Mouse (Mus musculus): ENCODE results near the gene Ccdc61. TPM values are rescaled to one million over a fixed set of nuclear protein-coding genes. Genes with fewer than 3 reads are reported as not detected.

Ccdc61 gene
- polyA plus RNA-seq, 1 experiment from 2014 or later: 20.6 TPM

DNA sequence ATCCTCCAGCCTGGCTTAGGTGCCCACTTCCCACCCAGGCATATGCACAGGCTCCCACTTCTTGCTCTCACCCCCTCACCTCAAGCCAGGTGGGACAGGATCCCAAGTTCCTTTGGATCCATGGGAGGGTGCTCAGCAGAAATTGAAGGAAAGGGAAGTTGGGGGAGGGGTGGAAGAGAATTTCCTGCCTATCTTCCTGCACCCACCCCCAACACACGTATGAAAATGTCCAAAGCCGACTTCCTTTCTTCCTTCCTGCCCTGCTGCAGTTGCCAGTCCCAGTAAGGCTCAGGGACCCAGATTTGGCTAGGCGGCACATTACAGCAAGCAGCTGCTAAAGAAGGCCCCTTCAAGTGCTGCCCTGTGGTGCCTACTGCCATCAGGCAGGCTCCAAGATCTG, 17.5 kb upstream of the Ccdc61 start:
- Histone ChIP-seq H3K36me3 (no peaks in the 10 kb centered on the region), H3K4me1 (replicated peaks) (peaks cover 11% of the 10 kb centered on the region), H3K27ac (peak overlapping the region; percentile 2), H3K4me3 (peak overlapping the region; percentile 60; the same call in 1 of the 2 replicates), H3K27me3 (peaks cover 53% of the 10 kb centered on the region), H3K4me2 (peak overlapping the region; percentile 95), H3K9ac (no peak overlapping the region), H3K9me3 (replicated peaks) (no peaks in the 10 kb centered on the region)
- ATAC-seq (replicated peaks; ENCODE audit: insufficient number of reproducible peaks, insufficient read depth, low FRiP score, low read depth): no peak
- 26% methylated on average over 3 of the region's 3 CpGs for WGBS

DNA sequence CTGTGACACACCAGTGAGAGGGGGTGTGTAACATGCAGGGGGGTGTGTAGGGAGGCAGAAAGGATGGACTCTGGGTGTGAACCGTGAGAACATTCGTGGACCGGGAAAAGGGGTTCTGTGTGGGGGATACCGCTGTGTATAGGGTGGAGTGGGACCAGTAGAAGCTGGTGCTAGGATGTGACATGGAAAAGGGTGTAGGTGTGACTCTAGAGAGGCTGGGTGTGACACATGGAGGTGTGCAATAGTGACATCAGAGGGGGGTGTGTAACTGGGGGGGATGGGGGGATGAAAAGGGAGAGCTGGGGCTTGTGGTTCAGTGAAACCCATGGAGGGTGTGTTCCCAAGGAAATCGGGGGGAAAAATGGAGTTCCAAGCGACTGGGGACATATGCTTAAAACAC, 16.7 kb upstream of the Ccdc61 start:
- Histone ChIP-seq H3K27ac (peak overlapping the region; percentile 2), H3K27me3 (peaks cover 57% of the 10 kb centered on the region)
- 45% methylated on average over 6 of the region's 6 CpGs for WGBS

DNA sequence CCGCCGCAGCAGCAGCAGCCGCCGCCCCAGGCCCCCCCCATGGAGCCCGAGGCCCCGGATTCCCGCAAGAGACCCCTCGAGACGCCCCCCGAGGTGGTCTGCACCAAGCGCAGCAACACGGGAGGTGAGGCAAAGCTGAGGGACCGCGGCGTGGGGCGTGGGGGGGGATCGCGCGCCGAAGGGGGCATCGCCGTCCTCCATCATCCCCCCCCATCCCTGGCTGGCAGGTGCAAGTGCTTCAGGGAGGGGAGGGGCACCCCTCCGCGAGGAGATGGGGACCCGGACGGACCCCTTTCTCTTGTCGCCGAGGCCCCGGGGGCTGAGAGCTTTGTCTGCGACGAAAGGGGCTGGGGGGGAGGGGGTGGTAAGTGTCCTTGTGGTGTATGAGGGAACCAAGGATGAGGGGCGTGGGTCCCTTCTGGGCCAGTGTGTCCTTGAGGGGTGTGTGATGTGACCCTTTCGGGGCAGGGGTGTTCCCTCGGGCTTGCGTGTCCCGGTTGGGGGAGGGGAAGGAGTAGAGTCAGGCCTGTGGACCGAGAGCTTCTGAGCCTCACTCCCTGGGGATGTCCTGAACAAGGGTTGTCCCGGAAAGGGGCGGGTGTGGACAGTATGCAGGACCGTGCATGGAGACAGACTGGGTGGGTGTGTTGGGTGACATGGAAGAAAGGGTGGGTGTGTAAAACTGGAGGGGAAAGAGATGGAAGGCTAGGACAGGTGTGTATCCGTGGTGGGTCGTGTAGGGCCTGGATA, 16.0 kb upstream of the Ccdc61 start:
- ATAC-seq (replicated peaks; ENCODE audit: insufficient number of reproducible peaks, insufficient read depth, low FRiP score, low read depth): 0 out of 2 replicates have a peak, but pooled peaks have one; percentile 19
- peak overlapping the region; percentile 54; the same call in 1 of the 2 replicates for H3K27ac ChIP-seq
- no peaks in the 10 kb centered on the region for H3K36me3 ChIP-seq
- H3K27me3 ChIP-seq: peaks cover 61% of the 10 kb centered on the region
- H3K9me3 ChIP-seq (replicated peaks): no peaks in the 10 kb centered on the region
- H3K4me1 ChIP-seq (replicated peaks): peaks cover 12% of the 10 kb centered on the region
- peak overlapping the region; percentile 68 for H3K9ac ChIP-seq
- peak overlapping the region; percentile 60 for H3K4me3 ChIP-seq
- WGBS: 4% methylated on average over 37 of the region's 42 CpGs
- peak overlapping the region; percentile 95 for H3K4me2 ChIP-seq

More for the DNA sequence above, 16.7 kb upstream of the Ccdc61 start:
- Histone ChIP-seq H3K4me2 (peak overlapping the region; percentile 95), H3K9ac (no peak overlapping the region), H3K4me1 (replicated peaks) (peaks cover 11% of the 10 kb centered on the region), H3K4me3 (peak overlapping the region; percentile 60), H3K36me3 (no peaks in the 10 kb centered on the region), H3K9me3 (replicated peaks) (no peaks in the 10 kb centered on the region)
- no peak for ATAC-seq (replicated peaks; ENCODE audit: insufficient number of reproducible peaks, insufficient read depth, low FRiP score, low read depth)

DNA sequence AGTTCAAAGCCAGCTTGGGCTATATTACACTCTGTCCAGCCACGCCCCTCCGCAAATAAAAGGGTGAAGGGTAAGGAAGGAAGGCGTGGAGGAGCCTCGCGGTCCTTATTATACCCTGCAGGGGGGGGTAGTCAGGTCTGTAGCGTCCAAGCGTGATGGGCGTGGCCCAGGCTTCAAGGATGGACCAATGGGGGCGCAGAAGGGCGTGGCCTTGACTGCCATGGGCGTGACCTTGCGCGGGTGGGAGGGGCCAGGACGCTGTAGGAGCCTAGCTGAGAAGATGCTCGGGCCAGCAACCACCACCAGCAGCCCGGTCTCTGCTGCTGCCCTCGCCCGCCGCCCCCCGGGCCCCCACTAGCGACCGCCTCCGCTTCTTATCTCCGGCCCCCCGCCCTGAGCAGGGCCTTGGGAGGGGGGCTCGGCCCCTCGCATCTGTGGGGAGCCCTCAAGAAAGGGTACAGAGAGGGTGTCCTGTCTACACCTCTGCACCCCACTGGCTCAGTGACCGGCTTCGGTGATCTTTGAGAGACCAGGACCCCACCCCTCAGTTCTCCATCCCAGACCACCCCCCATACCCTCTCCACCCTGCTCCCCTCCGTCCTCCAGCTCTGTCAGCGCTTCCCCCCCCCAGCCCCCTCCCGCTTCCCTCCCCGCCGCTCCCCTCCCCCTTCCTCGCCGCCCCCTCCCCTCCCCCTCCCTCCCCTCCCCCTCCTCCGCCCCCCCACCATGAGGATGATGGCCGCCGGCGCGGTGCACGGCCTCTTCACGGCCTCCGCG, 15.1 kb upstream of the Ccdc61 start, which contains the start of gene Nova2:
Nova2 (plus strand) TSS at position 727 of the 777 bp plus-strand sequence.
- Histone ChIP-seq H3K4me1 (replicated peaks) (peaks cover 15% of the 10 kb centered on the region), H3K9me3 (replicated peaks) (no peaks in the 10 kb centered on the region), H3K27me3 (peaks cover 67% of the 10 kb centered on the region), H3K9ac (peak within 1 kb of the TSS; percentile 68), H3K36me3 (no peaks in the 10 kb centered on the region), H3K27ac (peak within 1 kb of the TSS; percentile 54; the same call in 1 of the 2 replicates), H3K4me2 (peak within 1 kb of the TSS; percentile 95), H3K4me3 (peak within 1 kb of the TSS; percentile 60)
- under 1% methylated on average over 30 of the region's 45 CpGs for WGBS
- ATAC-seq (replicated peaks; ENCODE audit: insufficient number of reproducible peaks, insufficient read depth, low FRiP score, low read depth): peak; percentile 87

DNA sequence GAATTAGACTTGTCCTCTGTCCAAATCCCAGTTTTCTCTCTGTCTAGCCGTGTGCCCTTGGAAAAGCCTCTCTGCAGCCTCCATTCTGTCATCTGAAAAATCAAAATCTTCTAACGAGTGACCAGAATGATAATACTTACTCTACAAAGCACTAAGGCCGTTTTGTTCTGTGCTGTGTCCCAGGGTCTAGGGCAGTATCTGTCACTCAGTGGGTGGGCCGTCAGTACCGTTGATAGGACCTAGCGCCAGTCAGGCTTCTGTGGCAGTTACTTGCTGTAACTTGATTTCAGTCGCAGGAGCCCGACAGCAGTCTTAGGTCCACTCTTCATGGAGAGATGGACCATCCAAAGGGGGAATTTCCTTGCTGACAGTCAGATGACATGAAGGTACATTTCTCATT, 14.1 kb upstream of the Ccdc61 start:
- H3K27me3 ChIP-seq: peaks cover 63% of the 10 kb centered on the region
- H3K4me2 ChIP-seq: no peak overlapping the region
- no peak overlapping the region for H3K4me3 ChIP-seq
- H3K9me3 ChIP-seq (replicated peaks): no peaks in the 10 kb centered on the region
- 10% methylated on average over 8 of the region's 8 CpGs for WGBS
- no peaks in the 10 kb centered on the region for H3K36me3 ChIP-seq
- no peak overlapping the region for H3K27ac ChIP-seq
- H3K4me1 ChIP-seq (replicated peaks): peaks cover 15% of the 10 kb centered on the region
- no peak overlapping the region for H3K9ac ChIP-seq
- no peak for ATAC-seq (replicated peaks; ENCODE audit: insufficient number of reproducible peaks, insufficient read depth, low FRiP score, low read depth)

DNA sequence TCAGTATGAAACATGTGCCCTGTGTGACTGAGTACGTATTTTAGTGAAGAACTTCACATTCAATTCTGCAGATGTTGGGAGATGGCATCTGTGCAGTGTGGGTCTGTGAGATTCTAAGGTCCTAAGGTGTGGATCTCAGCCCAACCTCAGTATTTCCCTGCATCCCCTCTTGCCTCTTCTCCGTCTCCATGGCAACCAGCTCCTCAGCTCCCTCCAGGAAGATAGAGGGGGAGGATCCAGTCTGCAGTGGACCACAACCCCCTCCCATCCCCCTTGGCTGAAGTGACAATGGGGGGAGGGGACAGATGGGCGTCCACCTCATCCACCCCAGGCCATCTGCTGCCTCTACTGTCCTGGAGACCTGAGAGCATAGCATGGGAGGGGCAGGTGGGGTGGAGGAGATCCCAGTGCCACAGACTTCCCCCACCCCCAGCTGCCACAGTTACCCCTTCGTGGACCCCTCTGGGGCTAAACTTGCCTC, 13.5 kb upstream of the Ccdc61 start:
- H3K4me3 ChIP-seq: no peak overlapping the region
- no peak overlapping the region for H3K4me2 ChIP-seq
- no peak for ATAC-seq (replicated peaks; ENCODE audit: insufficient number of reproducible peaks, insufficient read depth, low FRiP score, low read depth)
- H3K27ac ChIP-seq: no peak overlapping the region
- peaks cover 63% of the 10 kb centered on the region for H3K27me3 ChIP-seq
- no peak overlapping the region for H3K9ac ChIP-seq
- no peaks in the 10 kb centered on the region for H3K9me3 ChIP-seq (replicated peaks)
- WGBS: 27% methylated on average over 4 of the region's 4 CpGs
- no peaks in the 10 kb centered on the region for H3K36me3 ChIP-seq
- peaks cover 15% of the 10 kb centered on the region for H3K4me1 ChIP-seq (replicated peaks)

DNA sequence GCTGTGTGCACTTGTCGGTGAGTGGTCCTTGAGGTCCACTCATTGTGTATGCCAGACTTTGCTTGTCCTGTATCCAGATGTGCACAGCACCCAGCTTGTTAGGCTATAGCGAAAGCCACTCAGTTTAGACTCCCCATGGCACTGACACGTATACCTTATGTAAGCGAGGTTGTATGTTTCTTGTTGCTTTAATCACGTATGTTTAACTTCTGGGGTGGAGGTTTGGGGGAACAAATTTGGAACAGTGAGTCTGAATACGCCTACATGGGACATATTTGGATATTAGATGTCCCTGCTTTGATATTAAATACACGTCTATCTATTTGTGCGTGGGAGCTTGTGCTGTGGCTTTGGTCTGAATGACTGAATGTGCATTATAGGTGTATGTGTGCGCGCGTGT, 13.1 kb upstream of the Ccdc61 start:
- Histone ChIP-seq H3K9me3 (replicated peaks) (no peaks in the 10 kb centered on the region), H3K36me3 (no peaks in the 10 kb centered on the region), H3K4me3 (no peak overlapping the region), H3K4me2 (no peak overlapping the region), H3K27me3 (peaks cover 63% of the 10 kb centered on the region), H3K4me1 (replicated peaks) (peaks cover 15% of the 10 kb centered on the region), H3K27ac (no peak overlapping the region), H3K9ac (no peak overlapping the region)
- 65% methylated on average over 11 of the region's 11 CpGs for WGBS
- ATAC-seq (replicated peaks; ENCODE audit: insufficient number of reproducible peaks, insufficient read depth, low FRiP score, low read depth): no peak

DNA sequence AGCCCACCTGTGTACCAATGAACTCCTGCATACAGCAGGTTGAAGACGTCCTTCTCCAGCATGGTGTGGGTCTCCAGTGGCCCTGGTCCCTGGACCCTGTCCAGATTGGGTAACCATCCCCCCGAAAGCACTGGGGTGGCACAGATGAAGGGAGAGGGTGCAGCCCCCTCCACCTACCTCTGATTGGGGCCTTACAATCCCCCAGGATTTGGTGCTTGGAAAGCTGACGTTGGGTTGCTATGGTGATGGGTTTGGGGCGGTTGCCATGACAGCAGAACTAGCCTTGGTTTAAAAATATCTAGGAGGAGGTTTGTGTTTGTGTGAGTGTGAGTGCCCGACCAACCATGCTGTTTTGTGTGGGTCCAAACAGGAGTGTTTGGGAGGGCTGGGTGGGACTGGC, 12.6 kb upstream of the Ccdc61 start:
- Histone ChIP-seq H3K36me3 (no peaks in the 10 kb centered on the region), H3K27ac (no peak overlapping the region), H3K9ac (no peak overlapping the region), H3K27me3 (peaks cover 60% of the 10 kb centered on the region), H3K4me1 (replicated peaks) (peaks cover 15% of the 10 kb centered on the region), H3K9me3 (replicated peaks) (no peaks in the 10 kb centered on the region), H3K4me3 (no peak overlapping the region), H3K4me2 (no peak overlapping the region)
- 46% methylated on average over 5 of the region's 5 CpGs for WGBS
- ATAC-seq (replicated peaks; ENCODE audit: insufficient number of reproducible peaks, insufficient read depth, low FRiP score, low read depth): no peak

DNA sequence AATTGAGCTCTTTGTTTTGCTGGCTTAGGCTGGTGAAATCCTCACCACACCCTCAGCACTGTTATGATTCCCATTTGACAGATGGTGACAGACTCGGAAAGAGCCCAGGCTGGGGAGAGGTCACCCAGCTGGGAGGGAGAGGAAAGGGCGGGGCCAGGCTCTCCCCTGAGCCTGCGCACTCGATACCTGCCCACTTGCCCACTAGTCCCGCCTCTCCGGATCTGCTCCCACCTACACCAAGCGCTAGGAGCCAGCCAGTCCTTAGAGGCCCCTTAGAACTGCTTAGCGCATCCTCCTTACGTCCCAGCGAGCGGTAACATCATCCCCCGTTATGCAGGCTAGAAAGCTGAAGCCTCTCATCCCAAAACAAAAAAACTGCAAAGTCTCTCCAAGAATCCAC, 10.9 kb upstream of the Ccdc61 start:
- Histone ChIP-seq H3K27ac (no peak overlapping the region), H3K4me2 (peak overlapping the region; percentile 28; the same call in 1 of the 2 replicates), H3K9me3 (replicated peaks) (no peaks in the 10 kb centered on the region), H3K9ac (no peak overlapping the region), H3K27me3 (peaks cover 44% of the 10 kb centered on the region), H3K36me3 (no peaks in the 10 kb centered on the region), H3K4me1 (replicated peaks) (peaks cover 11% of the 10 kb centered on the region), H3K4me3 (0 out of 2 replicates have a peak overlapping the region, but pooled peaks have one; percentile 8)
- ATAC-seq (replicated peaks; ENCODE audit: insufficient number of reproducible peaks, insufficient read depth, low FRiP score, low read depth): no peak; the same call in 1 of the 2 replicates
- WGBS: 1% methylated on average over 12 of the region's 12 CpGs

DNA sequence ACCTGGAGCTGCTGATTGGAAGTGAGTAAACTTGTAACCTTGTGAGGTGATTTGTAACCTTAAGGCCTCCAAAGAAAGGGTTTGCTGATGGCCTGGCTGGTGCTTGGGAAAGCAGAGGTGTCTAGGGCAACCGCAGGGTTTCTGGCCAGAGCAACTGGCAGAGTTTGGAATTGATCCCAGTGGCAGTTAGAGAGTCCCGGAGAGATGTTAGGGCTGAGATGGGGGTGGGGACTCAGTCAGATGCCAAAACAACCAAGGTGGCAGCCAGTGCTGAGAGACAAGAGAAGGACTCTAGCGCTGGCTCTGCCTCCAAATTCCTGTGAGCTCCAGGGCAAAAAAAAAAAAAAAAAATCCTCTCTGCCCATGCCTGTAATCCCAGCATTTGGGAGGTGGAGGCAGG, 7.7 kb upstream of the Ccdc61 start:
- Histone ChIP-seq H3K27ac (no peak overlapping the region), H3K4me3 (no peak overlapping the region), H3K27me3 (peaks cover 16% of the 10 kb centered on the region), H3K36me3 (no peaks in the 10 kb centered on the region), H3K4me2 (no peak overlapping the region), H3K4me1 (replicated peaks) (0 out of 2 replicates have a peak, but pooled peaks cover 4% of the 10 kb centered on the region), H3K9me3 (replicated peaks) (no peaks in the 10 kb centered on the region), H3K9ac (no peak overlapping the region)
- ATAC-seq (replicated peaks; ENCODE audit: insufficient number of reproducible peaks, insufficient read depth, low FRiP score, low read depth): no peak
- WGBS: 37% methylated on average over 3 of the region's 3 CpGs

DNA sequence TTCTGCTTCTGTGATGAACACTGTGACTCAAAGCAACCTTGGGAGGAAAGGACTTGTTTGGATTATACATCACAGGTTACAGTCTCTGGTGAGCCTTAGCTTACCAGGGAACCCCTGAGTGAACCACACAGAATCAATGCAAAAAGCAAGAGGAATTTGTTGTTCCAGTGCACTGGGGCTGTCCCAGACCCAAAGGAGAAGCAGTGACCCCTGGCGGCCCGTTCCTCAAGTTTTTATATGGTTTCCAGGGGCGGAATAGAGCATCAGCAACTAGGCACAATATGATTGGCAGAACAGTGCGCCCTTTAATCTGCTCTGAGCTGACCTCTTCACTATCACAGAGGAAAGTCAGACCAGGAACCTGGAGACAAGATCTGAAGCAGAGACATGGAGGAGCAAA, 6.0 kb upstream of the Ccdc61 start:
- Histone ChIP-seq H3K27ac (no peak overlapping the region), H3K4me1 (replicated peaks) (0 out of 2 replicates have a peak, but pooled peaks cover 3% of the 10 kb centered on the region), H3K27me3 (peaks cover 6% of the 10 kb centered on the region), H3K9ac (no peak overlapping the region), H3K4me3 (no peak overlapping the region), H3K9me3 (replicated peaks) (no peaks in the 10 kb centered on the region), H3K4me2 (no peak overlapping the region), H3K36me3 (no peaks in the 10 kb centered on the region)
- 55% methylated on average over 4 of the region's 4 CpGs for WGBS
- no peak for ATAC-seq (replicated peaks; ENCODE audit: insufficient number of reproducible peaks, insufficient read depth, low FRiP score, low read depth)

Measured in heart, embryonic 15.5 days (tissue).